Mouse (Mus musculus) gastrocnemius, postnatal 36 days (tissue): Measurements from ENCODE around the gene Kcnmb3. TPM values are rescaled to one million over a fixed set of nuclear protein-coding genes. Genes with fewer than 3 reads are reported as not detected.
A peak's percentile ranks its signal among the peaks of the same experiment; 100 is the strongest.

ENCODE experiments used
- DNase-seq, 2 experiments: peaks; one replicate each; pipeline ENCODE4 v3.0.0; 2022
- intact Hi-C: fragments of 180-260 bp; cut with DNase I; formaldehyde crosslinking; loops from one replicate; pipeline ENCODE4 v1.15.1; 2025
- long read RNA-seq, 2 experiments: library from polyadenylated mRNA; stranded (forward); transcript quantifications; one replicate each; pipeline ENCODE4 v2.0.0; 2021
- total RNA-seq, 2 experiments: library from RNA; stranded (reverse); gene quantifications; 2 replicates each; pipeline ENCODE4 v1.2.3; 2021

The Kcnmb3 gene
- total RNA-seq, result under 1 TPM in 1 of 2 experiments, not detected in 1; 0.35 TPM
- long read RNA-seq, experiment 1, result 0 reads
- long read RNA-seq, experiment 2, result 0 reads

DNA sequence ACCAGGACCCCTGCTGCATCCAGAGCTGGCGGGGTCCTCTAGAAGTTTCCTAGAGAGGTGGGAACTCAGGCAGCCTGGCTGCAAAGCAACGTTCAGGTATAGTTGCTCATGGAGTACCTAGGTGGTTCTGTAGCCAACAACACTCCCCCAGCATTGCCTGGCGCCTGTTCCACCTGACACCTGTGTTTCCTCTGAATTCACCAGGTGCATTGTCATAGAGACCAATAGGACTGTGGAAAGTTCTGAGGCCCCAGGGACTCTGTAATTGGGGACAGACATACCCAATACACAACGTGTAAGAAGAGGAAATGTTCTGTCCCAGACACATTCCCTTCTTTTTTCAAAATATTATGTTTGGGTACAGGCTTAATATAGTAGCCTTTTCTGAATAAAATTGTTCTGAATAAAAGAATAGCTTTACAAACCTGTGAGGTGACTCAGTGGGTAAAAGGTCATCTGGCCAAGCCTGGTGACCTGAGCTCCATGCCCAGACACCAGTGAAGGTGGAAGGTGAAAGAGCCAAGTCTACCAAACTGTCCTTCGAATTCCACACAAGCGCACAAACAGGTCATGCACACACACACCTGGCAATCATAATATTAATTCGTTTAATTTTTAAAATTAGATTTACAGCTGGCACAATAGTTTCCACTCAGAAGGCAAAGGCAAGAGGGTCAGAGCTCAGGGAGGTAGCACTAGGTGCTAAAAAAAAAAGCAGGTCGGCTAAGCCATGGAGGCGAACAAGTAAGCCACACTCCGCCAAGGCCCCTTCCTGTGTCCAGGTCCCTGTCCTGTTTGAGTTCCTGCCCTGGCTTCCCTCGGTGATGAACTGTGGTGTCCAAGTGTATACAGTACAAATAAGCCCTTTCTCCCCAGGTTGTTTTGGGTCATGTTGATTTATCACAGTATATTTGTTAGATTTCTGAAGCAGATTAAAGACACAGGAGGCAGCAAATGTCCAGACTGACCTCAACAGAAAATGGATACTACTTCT lies at the start of gene Kcnmb3:
Kcnmb3 (minus strand) TSS at position 135 of the 994 bp plus-strand sequence.
- DNase-seq, result no peak
- intact Hi-C loops, result no loop called here

DNA sequence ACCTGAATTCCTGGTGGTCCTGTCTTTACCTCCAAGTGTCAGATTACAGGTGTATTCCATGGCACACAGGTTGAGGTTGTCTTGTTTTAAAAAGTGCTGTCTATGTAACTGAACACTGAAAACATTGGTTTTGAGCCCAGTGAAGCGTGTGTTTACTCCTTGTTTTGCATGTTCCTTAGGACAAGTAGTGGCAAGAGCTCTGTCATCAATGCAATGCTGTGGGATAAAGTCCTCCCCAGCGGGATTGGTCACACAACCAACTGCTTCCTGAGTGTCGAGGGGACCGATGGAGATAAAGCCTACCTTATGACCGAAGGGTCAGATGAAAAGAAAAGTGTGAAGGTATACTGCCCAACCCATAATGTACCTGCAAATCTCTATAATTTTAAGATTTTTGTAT lies 46.1 kb upstream of the Kcnmb3 start:
- no peak for DNase-seq
- intact Hi-C loops, result no loop called here

DNA sequence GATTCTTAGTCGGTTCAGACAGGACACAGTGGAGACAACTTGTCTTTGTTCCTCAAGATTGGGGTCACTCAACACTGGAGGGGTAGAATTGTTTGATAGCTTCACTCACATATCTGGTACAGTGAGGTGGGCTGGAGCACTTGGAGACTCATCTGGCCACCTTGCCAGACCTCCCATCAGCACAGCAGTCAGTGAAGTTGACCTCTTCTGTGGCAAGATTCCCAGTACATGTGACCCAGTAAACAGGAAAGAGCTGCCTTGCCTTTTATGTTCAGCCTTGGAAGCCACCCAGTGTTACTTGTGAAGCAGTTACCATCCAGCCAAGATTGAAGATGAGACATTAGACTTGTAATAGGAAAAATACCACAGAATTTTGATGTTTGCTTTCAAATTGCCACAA lies 45.5 kb upstream of the Kcnmb3 start:
- DNase-seq, result peak; percentile 21 to 51

DNA sequence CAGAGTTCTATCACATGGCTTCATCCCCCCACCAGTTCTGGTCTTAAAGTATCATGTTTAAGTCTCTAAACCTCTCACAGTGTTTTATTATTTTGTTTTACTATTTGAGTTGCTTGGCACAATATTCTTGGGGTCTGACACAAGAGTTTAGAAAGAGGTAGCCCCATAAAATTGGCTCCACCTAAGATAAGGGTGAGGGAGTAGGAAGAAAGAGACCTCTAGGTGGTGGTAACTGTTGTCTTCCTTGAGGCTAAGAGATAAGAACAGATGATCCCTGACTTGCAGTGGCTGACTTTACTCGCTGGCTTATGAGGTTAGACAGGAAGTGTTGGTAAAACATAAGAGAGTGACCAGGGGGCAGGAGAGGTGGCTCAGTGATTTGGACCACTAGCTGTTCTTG lies 43.7 kb upstream of the Kcnmb3 start:
- intact Hi-C loops, result no loop called here
- no peak for DNase-seq

More for the DNA sequence above, 45.5 kb upstream of the Kcnmb3 start:
- intact Hi-C loops, result no loop called here

DNA sequence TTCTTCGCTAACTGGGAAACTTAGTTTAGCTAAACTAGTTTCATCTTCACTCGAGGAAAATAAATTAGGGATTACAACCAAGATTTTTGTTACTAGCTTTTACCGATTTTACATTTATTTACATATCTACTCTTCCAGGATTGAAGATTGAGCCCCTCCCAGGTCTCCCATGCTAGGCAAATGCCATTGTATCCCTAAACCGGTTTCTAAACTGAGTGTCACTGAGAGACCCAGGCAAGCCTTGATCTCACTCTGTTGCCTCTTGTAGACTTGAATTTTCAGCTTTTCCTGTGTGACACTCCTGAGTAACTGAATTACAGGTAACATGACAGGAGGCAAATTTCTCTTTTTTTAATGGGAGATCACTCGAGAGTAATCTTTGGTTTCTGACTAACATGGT lies 38.0 kb upstream of the Kcnmb3 start:
- DNase-seq, result no peak
- intact Hi-C loops, result no loop called here

DNA sequence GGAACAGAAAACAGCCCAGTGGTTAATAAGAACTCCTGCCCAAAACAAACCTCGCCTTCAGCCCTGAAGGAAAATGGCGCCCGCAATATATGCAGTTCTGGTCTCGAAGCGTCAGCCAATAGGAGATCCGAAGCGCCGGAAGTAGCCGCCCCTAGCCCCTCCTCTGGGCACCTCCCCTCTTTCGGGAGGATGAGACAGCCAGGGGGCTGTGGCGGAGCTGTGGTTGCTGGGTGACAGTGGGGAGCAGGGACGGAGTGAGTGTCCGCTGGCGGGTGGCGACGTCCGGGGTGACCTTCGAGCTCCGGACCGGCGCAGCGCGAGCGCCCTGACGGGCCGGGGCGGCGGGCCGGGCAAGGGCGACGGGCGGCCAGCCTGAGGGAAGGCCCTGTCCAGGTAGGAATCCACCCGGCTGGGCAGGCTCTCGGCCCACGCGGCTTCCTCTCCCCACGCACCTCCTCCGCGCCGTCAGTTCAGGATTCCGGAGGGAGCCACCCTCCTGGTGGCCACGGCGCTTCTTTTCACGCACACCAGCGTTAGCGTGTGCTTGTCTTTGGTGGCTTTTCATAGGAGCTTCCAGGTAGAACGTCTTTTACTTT lies 37.4 kb upstream of the Kcnmb3 start, which contains the start of gene Mfn1:
Mfn1 (plus strand) TSS at position 163 of the 596 bp plus-strand sequence.
- intact Hi-C loops, result no loop called here
- peak; percentile 86 to 92 for DNase-seq

DNA sequence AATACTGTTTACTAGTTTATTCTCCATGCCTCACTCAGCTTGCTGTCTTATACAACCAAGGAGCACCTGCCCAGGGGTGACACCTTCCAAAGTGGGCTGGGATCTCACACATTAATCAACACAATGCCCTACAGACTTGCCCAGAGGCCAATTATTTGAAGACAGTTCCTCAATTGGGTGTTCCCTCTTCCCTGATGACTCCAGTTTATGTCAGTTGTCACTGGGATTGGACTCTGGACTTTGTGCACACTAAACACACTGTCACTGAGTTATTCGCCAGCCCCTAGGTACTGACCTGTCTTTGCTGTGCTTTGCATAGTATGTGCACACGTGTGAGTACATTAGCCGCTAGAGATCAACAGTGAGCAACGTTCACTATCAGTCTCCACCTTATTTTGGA lies 35.1 kb upstream of the Kcnmb3 start:
- intact Hi-C loops, result no loop called here
- DNase-seq, result no peak

DNA sequence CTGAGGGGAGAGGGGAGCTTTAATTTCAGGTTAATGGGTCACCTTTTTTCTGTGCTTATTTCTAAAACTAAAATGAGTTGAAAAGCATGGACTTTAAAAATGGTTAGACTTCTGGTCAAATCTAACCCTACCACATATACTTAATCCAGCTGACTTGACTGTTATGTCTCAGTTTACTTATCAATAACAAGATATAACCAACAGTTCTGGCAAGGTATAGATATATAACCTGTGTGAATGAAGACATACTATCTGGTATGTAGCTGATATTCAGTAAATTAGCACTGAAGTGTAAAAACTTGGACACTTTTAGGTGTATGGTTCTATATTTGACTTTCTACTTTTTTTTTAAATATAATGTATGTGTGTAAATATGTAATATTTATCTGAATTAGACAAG lies 21.5 kb upstream of the Kcnmb3 start:
- intact Hi-C loops, result loop anchor here (5.0 kb wide), 1 partner anchor 194 kb away; the partner anchor contains the start of gene Actl6a

DNA sequence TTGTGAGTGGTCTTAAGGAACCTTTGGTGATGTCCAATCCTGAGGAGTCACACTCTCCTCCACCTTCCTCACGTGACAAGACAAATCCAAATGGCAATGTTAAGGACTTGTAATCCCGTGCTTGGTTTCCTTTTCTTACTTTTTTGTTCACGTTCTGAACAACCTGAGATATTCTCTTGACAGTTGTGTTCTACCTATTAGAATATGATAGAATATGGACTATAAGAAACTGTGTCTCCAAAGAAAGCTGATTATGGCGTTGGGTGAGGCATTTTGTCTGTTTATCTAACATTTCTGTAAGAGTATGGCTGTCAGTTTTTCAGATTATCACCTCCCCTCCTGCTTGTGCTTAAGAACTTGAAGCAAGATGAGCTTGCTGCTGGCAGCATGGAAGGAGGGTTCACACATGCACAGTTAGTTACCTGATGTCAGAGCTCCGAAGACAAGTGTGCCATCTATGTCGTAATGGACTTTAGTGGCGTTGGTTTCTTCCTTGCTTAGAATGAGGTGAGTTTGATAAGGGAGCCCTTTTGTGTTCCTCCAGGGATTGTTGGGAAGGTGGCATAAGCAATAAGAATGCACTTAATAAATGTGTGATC lies 20.8 kb upstream of the Kcnmb3 start:
- DNase-seq, result no peak
- intact Hi-C loops, result loop anchor here (5.0 kb wide), 1 partner anchor 195 kb away; the partner anchor contains the start of gene Actl6a

More for the DNA sequence above, 21.5 kb upstream of the Kcnmb3 start:
- no peak for DNase-seq

DNA sequence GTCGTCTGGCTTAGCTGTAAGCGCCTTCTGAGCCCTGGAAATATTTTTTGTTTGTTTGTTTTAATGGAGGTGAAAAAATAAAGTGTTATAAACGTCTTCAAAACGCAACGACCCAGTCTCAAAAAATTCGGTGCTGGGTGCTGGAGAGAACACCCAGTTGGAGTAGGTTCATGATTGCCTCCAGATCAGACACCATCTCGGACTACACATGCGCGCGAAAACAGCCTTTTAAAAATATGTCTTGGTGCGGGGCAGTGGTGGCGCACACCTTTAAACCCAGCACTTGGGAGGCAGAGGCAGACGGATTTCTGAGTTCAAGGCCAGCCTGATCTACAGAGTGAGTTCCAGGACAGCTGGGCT lies 19.1 kb upstream of the Kcnmb3 start:
- intact Hi-C loops, result loop anchor here (5.0 kb wide), 1 partner anchor 196 kb away; the partner anchor contains the start of gene Actl6a
- DNase-seq, result no peak

DNA sequence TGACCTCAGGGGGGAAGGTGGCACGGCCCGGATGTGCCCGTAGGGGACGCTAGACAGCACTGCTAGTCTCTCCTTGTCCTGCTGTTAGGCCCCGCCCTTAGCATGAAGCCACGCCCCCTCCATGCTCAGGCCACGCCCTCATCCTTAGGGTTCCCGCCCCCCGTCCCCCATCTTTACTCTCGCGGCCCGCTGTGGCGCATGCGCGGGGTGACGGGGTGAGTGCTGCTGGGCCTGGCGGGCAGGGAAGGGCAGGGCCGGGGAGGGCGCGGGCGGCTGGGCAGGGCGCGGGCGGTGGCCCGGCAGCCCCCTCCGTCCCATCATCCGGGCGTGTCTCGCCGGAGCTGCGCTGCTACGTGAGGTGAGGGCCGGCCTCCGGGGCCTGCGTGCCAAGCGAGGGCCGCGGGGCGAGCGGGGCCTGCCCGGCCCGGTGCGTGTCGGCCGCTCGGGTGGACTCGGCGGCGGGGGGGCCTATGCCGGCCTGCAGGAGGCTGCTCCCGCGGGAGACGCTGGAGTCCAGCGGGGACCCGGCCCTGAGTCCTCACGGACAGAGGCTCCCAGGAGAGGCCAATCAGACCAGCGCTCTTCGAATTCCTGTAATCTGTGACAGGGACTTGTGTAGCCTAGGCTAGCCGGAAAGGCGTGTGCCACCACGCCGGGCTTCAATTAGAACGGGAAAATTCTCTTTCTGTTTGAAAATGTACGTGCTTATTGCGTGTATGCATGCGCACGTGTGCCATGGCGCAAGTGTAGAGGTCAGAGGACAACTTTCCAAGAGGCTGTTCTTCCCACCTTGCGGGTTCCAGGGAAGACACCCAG lies 18.6 kb upstream of the Kcnmb3 start:
- peak; percentile 95 to 98 for DNase-seq
- intact Hi-C loops, result loop anchor here (5.0 kb wide), 1 partner anchor 197 kb away; the partner anchor contains the start of gene Actl6a

DNA sequence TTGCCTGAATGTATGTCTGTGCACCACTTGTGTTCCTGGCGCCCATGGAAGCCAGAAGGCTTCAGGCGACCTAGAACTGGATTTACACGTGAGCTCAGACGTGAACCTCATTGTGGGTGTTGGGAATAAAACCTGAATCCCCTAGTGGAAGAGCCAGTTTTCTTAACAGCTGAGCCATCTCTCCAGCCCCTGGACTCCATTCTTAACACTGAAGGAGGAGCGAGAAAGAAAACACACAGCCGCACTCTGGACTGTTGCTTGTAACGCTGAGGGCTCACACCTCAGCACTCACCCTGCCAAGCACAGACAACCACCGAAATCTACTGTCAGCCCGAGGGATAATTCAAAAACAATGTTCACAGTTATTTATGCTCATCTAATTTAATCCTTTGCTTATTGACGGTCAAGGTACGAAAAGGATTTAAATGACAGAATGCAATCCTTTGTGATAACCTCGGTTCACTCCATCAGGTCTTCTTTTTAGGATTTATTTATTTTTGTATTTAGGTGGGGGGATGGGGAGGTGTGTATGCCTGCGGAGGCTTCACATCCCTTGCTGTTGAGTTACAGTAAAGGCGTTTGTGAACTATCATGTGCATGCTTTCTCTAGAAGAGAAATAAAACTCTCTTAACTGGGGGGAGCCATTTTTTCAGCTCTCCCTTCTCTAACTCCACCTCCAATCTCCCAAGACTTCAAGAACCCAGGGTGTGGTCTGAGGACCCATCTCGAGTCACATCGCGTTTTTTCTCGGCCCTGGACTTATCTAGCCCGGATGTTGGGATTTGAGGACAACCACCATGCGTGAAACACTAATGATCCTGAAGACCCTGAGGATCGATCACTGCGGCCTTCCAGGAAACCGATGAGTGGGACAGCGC lies 17.7 kb upstream of the Kcnmb3 start, which contains the start of gene Zfp639:
Zfp639 (plus strand) TSS at position 764 of the 879 bp plus-strand sequence.
- intact Hi-C loops, result loop anchor here (2.0 to 5.0 kb wide), 5 partner anchors 37 to 198 kb away; partner anchors contain the start of genes Actl6a and Pik3ca
- DNase-seq, result no peak

DNA sequence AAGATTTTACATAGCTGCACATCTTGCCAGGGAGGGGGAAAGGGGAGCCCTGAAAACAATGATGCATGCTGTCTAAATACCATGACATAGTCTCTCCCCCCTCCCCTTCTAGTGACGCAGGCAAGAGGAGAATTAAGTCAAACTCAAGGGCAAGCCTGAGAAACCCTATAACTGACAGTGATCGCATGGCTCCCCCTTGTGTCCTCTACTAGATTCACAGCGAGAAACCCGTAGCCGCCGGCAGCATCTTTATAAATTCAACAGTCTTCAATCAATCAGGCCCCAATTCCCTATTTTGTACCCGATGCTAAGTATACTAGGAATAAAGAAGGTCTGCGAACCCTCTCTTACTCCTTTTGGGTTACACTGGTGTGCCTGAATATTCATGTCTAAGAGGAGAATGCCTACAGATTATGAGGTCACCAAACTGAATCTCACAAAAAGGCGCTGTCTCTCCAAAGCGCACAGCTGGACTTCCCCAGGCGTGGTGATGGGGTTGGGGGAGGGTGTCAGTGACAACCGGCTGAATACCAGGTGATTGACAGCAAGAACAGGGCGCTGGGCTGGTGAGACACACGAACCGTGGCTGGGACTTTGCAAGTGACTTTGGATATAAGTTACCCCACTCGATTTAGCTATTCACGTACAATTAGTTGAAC lies 16.8 kb upstream of the Kcnmb3 start:
- intact Hi-C loops, result loop anchor here (2.0 to 5.0 kb wide), 4 partner anchors 36 to 176 kb away; partner anchors contain the start of gene Pik3ca
- peak; percentile 26 to 29 for DNase-seq

DNA sequence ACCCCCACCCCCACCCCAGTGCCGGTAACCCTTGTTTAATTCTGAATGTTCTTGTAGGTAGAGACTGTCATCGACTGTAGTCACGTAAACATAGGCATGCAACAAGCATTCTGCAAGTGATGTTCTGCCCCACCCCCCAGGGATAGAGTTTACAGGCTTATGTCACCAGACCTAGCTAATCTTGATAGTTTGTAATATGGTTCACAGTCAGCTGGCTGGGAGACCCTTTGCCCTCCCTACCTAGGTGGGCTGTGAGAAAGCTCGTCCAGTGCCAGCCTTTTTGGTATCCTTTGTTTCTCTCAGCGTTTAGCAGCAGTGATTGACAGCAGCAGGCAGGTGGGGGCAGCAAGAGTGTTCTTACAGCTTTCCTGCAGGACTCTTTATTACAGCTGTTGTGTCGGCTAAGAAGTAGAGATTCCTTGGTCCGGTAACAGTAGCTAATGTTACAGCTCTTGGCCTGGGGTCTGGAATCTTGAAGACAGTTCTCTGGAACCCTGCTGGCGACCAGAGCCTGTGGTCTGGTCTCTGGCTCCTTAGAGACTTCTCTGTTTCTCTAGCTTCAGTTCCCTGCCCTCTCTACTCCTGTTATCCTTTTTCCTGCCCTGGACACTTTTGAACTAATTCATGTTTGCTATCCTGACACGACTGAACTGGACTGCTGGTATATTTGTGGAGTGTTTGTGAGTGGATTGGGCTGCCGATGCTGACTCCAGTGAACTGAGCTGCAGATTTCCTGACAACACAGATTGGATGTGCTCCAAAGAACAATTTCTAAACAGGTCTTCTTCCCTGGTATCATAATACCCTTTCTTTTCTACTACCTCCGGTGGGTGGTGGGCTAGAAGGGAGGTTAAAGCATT lies 14.6 kb upstream of the Kcnmb3 start:
- intact Hi-C loops, result loop anchor here (5.0 kb wide), 2 partner anchors 34 to 124 kb away; no protein-coding TSS in a partner anchor
- no peak for DNase-seq

DNA sequence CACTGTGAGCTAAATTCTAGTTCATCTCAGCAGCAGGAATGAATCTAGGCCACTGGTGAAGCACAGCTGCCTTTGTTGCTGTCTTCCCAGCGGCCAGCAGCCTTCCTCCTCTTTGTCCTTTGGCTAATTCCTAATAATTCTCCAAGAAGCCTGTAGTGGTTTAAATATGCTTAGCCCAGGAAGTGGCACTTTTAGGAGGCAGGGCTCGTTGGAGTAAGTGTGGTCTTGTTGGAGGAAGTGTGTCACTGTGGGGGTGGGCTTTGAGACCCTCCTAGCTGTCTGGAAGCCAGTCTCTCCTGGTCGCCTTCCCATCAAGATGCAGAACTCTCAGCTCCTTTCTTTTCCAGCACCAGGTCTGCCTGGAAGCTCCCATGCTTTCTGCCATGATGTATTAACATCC lies 13.8 kb upstream of the Kcnmb3 start:
- no peak for DNase-seq
- intact Hi-C loops, result loop anchor here (5.0 kb wide), 2 partner anchors 34 to 124 kb away; no protein-coding TSS in a partner anchor

DNA sequence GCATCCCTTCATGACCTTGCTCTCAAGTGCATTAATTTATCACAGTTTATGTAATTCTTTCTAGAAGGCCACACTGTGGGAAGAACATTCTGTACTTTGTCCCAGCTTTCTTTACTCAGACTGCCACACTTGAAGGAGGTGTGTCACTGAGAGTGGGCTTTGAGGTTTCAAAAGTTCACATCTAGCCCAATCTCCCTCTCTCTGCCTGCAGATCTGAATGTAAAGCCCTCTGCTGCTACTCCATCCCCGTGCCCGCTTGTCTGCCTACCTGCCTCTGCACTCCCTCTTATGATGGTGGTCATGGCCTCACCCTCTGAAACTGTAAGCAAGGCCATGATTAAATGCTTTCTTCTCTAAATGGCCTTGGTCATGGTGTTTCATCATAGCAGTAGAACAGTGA lies 8.3 kb upstream of the Kcnmb3 start:
- DNase-seq, result no peak
- intact Hi-C loops, result loop anchor here (2.0 kb wide), 1 partner anchor 166 kb away; no protein-coding TSS in a partner anchor

DNA sequence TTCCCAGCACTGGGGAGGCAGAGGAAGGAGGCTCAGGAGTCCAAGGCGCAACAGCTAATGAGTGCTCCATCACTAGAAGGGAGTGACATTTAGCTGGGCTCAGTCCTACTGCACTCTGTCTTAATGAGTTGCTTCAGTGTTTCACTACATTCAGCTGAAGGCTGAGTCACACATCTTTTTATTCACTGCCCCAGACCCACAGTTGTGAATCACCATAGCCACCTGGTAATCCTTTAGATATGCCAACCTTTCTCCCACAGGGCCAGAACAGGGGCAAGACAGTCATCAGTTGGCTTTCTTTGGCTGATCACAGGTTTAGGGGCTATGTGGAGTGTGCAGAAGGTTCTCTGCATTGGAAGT lies 4.7 kb upstream of the Kcnmb3 start:
- no peak for DNase-seq
- intact Hi-C loops, result no loop called here
